Mouse (Mus musculus): ENCODE measurements at regions not wholly inside any gene's neighbourhood (a gene's known extent, or its start where the extent isn't known, plus 50 kb on each side); places are given as distances from the start of the nearest gene placed in this dataset.

- no peak overlapping the region for H3K27ac ChIP-seq (replicated peaks; ENCODE audit: low read depth, low read length)
- no peak overlapping the region for H3K4me3 ChIP-seq (ENCODE audit: insufficient read depth, low read depth, low read length)
- H3K4me1 ChIP-seq (ENCODE audit: control insufficient read depth, insufficient read depth, insufficient read length, low read length), result no peaks in the 10 kb centered on the region
These were observed 281.8 kb upstream of the Eef2kmt start for GRCm38 (mm10) chr16:5537286-5538204.

GRCm38 (mm10) chr16:5536515-5536972, 280.8 kb upstream of the Eef2kmt start:
- H3K4me3 ChIP-seq (ENCODE audit: insufficient read depth, low read depth, low read length), result no peak overlapping the region
- H3K27ac ChIP-seq (replicated peaks; ENCODE audit: low read depth, low read length), result no peak overlapping the region
- H3K4me1 ChIP-seq (ENCODE audit: control insufficient read depth, insufficient read depth, insufficient read length, low read length), result no peaks in the 10 kb centered on the region

- Histone ChIP-seq H3K4me3 (ENCODE audit: insufficient read depth, low read depth, low read length) (no peak overlapping the region), H3K27ac (replicated peaks; ENCODE audit: low read depth, low read length) (no peak overlapping the region), H3K4me1 (ENCODE audit: control insufficient read depth, insufficient read depth, insufficient read length, low read length) (no peaks in the 10 kb centered on the region)
These were observed 279.6 kb upstream of the Eef2kmt start for GRCm38 (mm10) chr16:5535414-5535813.

GRCm38 (mm10) chr16:5534862-5535261, 279.1 kb upstream of the Eef2kmt start:
- Histone ChIP-seq H3K4me1 (ENCODE audit: control insufficient read depth, insufficient read depth, insufficient read length, low read length) (no peaks in the 10 kb centered on the region), H3K27ac (replicated peaks; ENCODE audit: low read depth, low read length) (no peak overlapping the region), H3K4me3 (ENCODE audit: insufficient read depth, low read depth, low read length) (no peak overlapping the region)

- H3K4me1 ChIP-seq (ENCODE audit: control insufficient read depth, insufficient read depth, insufficient read length, low read length), result no peaks in the 10 kb centered on the region
- H3K4me3 ChIP-seq (ENCODE audit: insufficient read depth, low read depth, low read length), result no peak overlapping the region
- H3K27ac ChIP-seq (replicated peaks; ENCODE audit: low read depth, low read length), result no peak overlapping the region
These were observed 278.6 kb upstream of the Eef2kmt start for GRCm38 (mm10) chr16:5534385-5534784.

- H3K4me1 ChIP-seq (ENCODE audit: control insufficient read depth, insufficient read depth, insufficient read length, low read length), result no peaks in the 10 kb centered on the region
- no peak overlapping the region for H3K4me3 ChIP-seq (ENCODE audit: insufficient read depth, low read depth, low read length)
- H3K27ac ChIP-seq (replicated peaks; ENCODE audit: low read depth, low read length), result no peak overlapping the region
These were observed 276.5 kb upstream of the Eef2kmt start for GRCm38 (mm10) chr16:5532281-5532680.

- Histone ChIP-seq H3K27ac (replicated peaks; ENCODE audit: low read depth, low read length) (no peak overlapping the region), H3K4me3 (ENCODE audit: insufficient read depth, low read depth, low read length) (no peak overlapping the region), H3K4me1 (ENCODE audit: control insufficient read depth, insufficient read depth, insufficient read length, low read length) (no peaks in the 10 kb centered on the region)
These were observed 274.0 kb upstream of the Eef2kmt start for GRCm38 (mm10) chr16:5529823-5530222.

GRCm38 (mm10) chr16:5527936-5528335, 272.2 kb upstream of the Eef2kmt start:
- Histone ChIP-seq H3K4me1 (ENCODE audit: control insufficient read depth, insufficient read depth, insufficient read length, low read length) (no peaks in the 10 kb centered on the region), H3K27ac (replicated peaks; ENCODE audit: low read depth, low read length) (no peak overlapping the region), H3K4me3 (ENCODE audit: insufficient read depth, low read depth, low read length) (no peak overlapping the region)

- Histone ChIP-seq H3K4me1 (ENCODE audit: control insufficient read depth, insufficient read depth, insufficient read length, low read length) (no peaks in the 10 kb centered on the region), H3K27ac (replicated peaks; ENCODE audit: low read depth, low read length) (no peak overlapping the region), H3K4me3 (ENCODE audit: insufficient read depth, low read depth, low read length) (no peak overlapping the region)
These were observed 268.6 kb upstream of the Eef2kmt start for GRCm38 (mm10) chr16:5524375-5524774.

GRCm38 (mm10) chr16:5523402-5524021, 267.7 kb upstream of the Eef2kmt start:
- no peak overlapping the region for H3K4me3 ChIP-seq (ENCODE audit: insufficient read depth, low read depth, low read length)
- H3K4me1 ChIP-seq (ENCODE audit: control insufficient read depth, insufficient read depth, insufficient read length, low read length), result no peaks in the 10 kb centered on the region
- no peak overlapping the region for H3K27ac ChIP-seq (replicated peaks; ENCODE audit: low read depth, low read length)

- H3K4me3 ChIP-seq (ENCODE audit: insufficient read depth, low read depth, low read length), result no peak overlapping the region
- no peak overlapping the region for H3K27ac ChIP-seq (replicated peaks; ENCODE audit: low read depth, low read length)
- no peaks in the 10 kb centered on the region for H3K4me1 ChIP-seq (ENCODE audit: control insufficient read depth, insufficient read depth, insufficient read length, low read length)
These were observed 262.0 kb upstream of the Eef2kmt start for GRCm38 (mm10) chr16:5517746-5518145.

GRCm38 (mm10) chr16:5515867-5516266, 260.1 kb upstream of the Eef2kmt start:
- Histone ChIP-seq H3K4me3 (ENCODE audit: insufficient read depth, low read depth, low read length) (no peak overlapping the region), H3K4me1 (ENCODE audit: control insufficient read depth, insufficient read depth, insufficient read length, low read length) (no peaks in the 10 kb centered on the region), H3K27ac (replicated peaks; ENCODE audit: low read depth, low read length) (no peak overlapping the region)

- Histone ChIP-seq H3K4me3 (ENCODE audit: insufficient read depth, low read depth, low read length) (no peak overlapping the region), H3K4me1 (ENCODE audit: control insufficient read depth, insufficient read depth, insufficient read length, low read length) (no peaks in the 10 kb centered on the region), H3K27ac (replicated peaks; ENCODE audit: low read depth, low read length) (no peak overlapping the region)
These were observed 251.5 kb upstream of the Eef2kmt start for GRCm38 (mm10) chr16:5507261-5507660.

- H3K4me3 ChIP-seq (ENCODE audit: insufficient read depth, low read depth, low read length), result no peak overlapping the region
- H3K4me1 ChIP-seq (ENCODE audit: control insufficient read depth, insufficient read depth, insufficient read length, low read length), result no peaks in the 10 kb centered on the region
These were observed 246.2 kb upstream of the Eef2kmt start for GRCm38 (mm10) chr16:5501961-5502360.

GRCm38 (mm10) chr16:5496051-5496685, 240.4 kb upstream of the Eef2kmt start:
- no peaks in the 10 kb centered on the region for H3K4me1 ChIP-seq (ENCODE audit: control insufficient read depth, insufficient read depth, insufficient read length, low read length)
- H3K4me3 ChIP-seq (ENCODE audit: insufficient read depth, low read depth, low read length), result no peak overlapping the region
- no peak overlapping the region for H3K27ac ChIP-seq (replicated peaks; ENCODE audit: low read depth, low read length)

More at GRCm38 (mm10) chr16:5501961-5502360, 246.2 kb upstream of the Eef2kmt start:
- no peak overlapping the region for H3K27ac ChIP-seq (replicated peaks; ENCODE audit: low read depth, low read length)
